Mouse (Mus musculus) heart, adult 8-10 months (tissue): ENCODE measurements around the gene Klk1b4. TPM values are rescaled to one million over a fixed set of nuclear protein-coding genes. Genes with fewer than 3 reads are reported as not detected.
"Not testable (repeated sequence)": the region's sequence is repeated elsewhere in the genome, so short reads cannot be mapped to it uniquely, and the experiment has no call there.

ENCODE experiments used
- DNase-seq: peaks from one replicate; pipeline ENCODE4 v3.0.0; 2022; ENCODE audit warnings: low spot score
- total RNA-seq, 4 experiments: library from RNA; stranded (reverse); gene quantifications; 2 replicates each; pipeline ENCODE4 v1.2.4; 2022

Klk1b4 gene
- not detected for total RNA-seq

DNA sequence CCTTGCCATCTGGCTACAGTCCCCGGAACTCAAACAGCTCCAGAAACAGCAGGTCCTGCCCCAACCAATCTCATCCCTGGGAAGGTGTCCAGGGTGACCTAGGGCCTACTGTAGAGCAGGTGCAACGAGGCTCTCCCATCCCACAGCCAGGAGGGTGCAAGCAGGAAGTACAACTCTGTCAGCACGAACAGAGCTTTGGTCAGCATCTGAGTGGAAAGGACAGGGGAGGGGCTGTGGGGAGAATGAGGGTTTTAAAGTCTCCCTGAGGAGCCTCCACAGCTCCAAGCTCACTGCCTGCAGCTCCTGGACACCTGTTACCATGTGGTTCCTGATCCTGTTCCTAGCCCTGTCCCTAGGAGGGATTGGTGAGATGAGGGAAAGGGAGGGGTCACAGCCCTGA lies at the start of gene Klk1b4:
Klk1b4 (plus strand) TSS at position 301 of the 400 bp plus-strand sequence.
- not testable (repeated sequence) for DNase-seq

DNA sequence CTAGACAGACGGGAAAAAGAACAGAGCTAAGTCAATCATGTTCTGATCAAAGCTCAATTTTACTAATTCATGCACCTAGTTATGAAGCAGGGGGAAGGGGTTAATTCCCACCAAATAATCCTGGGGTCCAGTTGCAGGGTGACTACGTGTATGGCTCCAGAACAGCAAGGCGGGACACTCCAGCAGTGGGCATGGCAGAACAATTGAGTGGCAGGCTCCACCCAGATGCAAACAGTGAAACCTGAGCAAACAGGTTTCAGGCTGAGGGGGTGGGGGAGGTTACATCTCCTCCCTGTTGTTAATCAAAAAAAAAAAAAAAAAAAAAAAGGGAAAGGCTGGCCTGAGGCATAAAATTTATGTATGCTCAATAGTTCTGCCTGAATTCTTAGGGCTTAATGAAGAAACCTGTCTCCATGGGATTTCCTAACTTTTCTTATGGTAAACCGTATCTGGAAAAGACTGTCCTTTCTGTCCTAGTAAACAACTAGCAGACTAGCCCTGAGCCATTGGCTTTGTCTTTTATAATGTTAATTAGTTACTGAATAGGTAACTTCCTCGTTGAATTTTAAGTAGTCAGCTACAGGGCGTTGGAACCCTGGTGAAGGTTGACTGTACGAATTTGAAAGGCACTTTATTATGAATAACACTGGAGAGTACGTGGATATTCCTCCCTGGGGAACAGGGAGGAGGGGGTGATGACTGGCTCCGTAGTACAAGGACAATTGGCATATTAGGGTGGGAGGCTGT lies 27.8 kb upstream of the Klk1b4 start:
- DNase-seq: no peak

DNA sequence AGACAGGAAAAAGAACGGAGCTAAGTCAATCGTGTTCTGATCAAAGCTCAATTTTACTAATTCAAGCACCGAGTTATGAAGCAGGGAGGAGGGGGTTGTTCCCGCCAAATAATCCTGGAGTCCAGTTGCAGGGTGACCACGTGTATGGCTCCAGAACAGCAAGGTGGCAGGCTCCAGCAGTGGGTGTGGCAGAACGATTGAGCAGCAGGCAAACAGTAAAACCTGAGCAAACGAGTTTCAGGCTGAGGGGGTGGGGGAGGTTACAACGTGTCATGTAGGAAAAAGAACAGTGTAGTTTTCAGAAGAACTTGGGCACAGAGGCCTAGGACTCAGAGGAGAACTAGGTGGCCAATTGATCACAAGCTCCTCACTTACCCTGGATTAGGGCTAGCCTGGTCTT lies 20.7 kb upstream of the Klk1b4 start:
- DNase-seq: not testable (repeated sequence)

DNA sequence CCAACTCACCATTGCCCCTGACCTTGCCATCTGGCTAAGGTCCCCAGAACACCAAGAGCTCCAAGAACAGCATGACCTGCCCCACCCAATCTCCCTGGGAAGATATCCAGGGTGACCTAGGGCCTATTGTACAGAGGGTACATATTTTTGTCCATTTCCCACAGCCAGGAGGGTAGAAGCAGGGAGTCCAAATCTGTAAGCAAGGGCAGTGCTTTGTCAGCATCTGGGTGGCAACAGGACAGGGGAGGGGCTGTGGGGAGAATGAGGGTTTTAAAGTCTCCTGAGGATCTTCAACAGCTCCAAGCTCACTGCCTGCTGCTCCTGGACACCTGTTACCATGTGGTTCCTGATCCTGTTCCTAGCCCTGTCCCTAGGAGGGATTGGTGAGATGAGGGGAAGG lies 19.3 kb upstream of the Klk1b4 start, which contains the start of gene Klk1b24:
Klk1b24 (plus strand) TSS at position 301 of the 400 bp plus-strand sequence.
- not testable (repeated sequence) for DNase-seq

DNA sequence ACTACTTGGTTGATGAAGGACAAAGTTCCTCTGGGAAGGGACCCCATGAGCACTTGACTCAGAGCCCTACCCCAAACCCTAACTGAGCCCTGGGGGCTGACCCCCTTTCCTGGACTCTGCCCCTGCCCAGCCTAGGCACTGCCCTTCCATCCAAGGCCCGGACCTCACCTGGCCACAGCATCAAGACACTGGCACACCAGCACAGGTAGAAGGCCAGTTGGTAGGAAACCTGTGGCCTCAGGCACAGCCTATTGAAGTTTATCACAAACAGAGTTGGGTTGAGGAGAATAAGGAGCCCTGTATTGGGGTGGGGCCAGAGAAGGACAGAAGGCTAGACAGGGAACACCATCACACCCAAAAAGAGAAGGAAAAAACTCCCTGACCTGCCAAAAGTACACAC lies 13.8 kb upstream of the Klk1b4 start:
- not testable (repeated sequence) for DNase-seq

DNA sequence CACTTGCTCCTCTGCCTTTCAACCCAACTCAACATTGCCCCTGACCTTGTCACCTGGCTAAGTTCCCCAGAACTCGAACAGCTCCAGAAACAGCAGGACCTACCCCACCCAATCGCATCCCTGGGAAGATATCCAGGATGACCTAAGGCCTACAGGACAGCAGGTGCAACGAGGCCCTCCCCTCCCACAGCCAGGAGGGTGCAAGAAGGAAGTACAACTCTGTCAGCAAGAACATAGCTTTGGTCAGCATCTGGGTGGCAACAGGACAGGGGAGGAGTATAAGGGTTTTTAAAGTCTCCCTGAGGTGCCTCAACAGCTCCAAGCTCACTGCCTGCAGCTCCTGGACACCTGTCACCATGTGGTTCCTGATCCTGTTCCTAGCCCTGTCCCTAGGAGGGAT lies 9.3 kb upstream of the Klk1b4 start, which contains the start of gene Klk1b3:
Klk1b3 (plus strand) TSS at position 301 of the 400 bp plus-strand sequence.
- no peak for DNase-seq

DNA sequence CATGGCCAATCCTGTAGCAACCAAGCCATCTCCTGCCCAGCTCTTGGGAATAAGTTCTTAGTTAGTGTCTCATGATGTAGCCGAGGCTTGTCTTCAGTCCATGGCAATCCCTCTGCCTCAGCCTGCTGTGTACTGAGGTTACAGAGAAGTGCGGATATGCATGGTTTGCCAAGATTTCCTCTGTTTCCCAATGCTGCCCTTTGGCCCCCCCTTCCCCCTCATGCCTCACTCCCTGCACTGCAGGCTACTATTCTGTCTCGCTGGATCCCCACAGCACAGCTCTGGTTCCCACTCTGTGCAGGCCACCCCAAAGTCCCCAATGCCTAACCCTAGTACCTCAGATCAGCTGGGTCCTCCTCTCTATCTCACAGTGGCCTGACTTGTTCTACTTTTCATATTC lies 1.1 kb downstream of the Klk1b4 start:
- DNase-seq: no peak

DNA sequence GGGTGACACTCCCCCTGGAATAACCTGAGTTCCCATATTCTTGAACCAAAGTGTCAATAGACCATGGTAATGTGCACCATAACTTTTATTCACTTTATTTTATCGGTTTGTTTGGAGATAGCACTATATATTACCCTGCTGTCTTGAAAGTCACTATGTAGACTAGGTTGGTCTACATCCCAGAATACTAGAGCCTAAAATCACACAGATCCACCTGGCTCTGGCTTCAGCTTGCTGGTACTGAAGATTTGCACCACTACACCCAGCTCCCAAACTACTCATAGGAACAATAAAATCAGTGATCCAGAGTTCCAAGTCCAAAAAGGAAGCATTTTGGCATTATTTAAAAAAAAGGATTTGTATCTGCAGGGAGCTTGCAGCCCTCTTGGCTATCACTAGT lies 8.4 kb downstream of the Klk1b4 start, which contains the start of gene Klk1b5:
Klk1b5 (plus strand) TSS at position 301 of the 400 bp plus-strand sequence.
- DNase-seq: no peak

DNA sequence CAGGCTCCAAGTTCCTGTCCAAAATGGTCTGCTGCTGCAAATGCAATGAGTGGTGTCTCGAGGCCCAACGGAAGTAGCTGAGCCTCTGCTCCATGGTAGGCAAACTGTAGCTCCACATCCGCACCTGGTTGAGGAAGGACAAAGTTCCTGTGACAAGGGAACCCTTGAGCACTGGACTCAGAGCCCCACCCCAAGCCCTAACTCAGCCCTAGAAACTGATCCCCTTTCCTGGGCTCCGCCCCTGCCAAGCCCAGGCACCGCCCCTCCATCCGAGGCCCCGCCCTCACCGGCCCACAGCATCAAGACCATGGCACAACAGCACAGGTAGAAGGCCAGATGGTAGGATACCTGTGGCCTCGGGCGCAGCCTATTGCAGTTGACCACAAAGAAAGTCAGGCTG lies 14.4 kb downstream of the Klk1b4 start:
- not testable (repeated sequence) for DNase-seq

DNA sequence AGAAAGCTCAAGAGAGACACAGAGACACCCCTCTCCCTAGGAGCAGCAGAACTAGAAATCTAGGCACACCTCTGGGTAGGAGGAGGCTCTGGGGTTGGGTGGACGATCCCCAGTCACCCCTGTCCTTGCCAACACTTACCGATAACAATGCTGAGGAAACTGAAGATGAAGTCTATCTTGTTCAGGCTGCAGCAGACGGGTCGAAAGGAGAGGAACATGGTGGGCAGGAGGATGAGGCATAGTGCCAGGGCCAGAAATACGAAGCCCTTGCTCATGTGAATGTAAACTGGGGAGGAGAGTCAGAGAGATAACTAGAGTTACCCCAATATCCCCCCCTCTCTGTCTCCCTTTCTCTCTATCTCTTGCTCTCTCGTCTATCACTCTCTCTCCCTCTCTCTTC lies 15.1 kb downstream of the Klk1b4 start:
- not testable (repeated sequence) for DNase-seq

DNA sequence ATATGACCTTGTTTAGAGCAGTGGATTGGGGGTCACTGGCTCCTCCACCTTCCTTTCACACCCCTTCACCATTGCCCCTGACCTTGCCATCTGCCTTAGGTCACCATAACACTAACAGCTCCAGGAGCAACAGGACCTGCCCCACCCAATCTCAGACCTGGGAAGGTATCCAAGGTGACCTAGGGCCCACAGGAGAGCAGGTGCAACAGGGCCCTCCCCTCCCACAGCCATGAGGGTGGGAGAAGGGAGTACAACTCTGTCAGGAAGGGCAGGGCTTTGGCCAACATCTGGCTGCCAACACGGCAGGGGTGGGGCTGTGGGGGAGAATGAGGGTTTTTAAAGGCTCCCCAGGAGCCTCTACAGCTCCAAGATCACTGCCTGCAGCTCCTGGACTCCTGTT lies 17.8 kb downstream of the Klk1b4 start, which contains the start of gene Klk1:
Klk1 (plus strand) TSS at position 285 of the 400 bp plus-strand sequence.
- no peak for DNase-seq

DNA sequence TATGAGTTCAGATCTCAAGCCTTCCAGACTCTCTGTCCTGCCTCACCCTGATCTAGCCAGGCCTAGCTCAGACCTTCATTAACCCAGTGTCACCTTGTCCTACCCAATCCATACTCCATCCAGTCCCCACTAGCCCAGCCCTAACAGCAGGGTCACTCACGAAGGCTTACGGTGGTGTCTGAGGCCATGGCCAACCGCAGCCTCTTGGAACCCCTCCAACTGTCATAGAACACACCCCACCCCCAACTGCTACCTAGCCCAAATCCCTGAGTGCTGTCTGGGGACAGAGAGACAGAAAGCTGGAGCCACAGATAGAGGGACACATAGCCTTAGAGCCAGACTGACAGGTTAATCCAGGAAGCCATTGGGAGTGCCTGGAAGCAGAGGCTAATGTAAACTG lies 28.7 kb downstream of the Klk1b4 start, which contains the start of gene Gm36864:
Gm36864 (plus strand) TSS at position 269 of the 400 bp plus-strand sequence.
- no peak for DNase-seq

DNA sequence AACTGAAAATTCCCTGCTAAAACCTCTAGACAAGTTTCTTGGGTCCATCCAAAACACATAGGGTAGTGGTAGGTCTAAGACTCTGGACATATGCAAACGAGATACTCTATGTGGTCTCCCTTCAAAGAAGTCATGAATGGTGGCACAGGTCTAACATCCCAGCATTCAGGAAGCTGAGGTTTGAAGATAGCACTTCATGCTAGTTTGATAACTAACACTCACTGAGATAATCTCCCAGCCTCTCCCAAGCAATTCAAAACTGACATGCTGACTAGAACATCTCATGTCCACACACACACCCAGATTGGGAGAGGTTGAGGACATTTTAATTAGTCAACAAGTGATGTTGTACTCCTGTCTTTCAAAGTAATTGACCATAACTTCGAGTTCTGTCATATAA lies 32.7 kb downstream of the Klk1b4 start:
- DNase-seq: no peak

DNA sequence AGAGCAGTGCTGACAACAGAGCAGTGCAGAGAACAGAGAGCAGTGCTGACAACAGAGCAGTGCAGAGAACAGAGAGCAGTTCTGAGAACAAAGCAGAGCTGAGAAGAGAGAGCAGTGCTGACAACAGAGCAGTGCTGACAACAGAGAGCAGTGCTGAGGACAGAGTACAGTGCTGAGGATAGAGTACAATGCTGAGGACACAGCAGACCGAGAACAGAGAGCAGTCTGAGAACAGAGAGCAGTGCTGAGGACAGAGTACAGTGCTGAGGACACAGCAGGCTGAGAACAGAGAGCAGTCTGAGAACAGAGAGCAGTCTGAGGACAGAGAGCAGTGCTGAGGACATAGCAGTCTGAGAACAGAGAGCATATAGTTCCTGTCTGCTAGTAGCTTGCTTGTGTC lies 33.5 kb downstream of the Klk1b4 start:
- DNase-seq: no peak

DNA sequence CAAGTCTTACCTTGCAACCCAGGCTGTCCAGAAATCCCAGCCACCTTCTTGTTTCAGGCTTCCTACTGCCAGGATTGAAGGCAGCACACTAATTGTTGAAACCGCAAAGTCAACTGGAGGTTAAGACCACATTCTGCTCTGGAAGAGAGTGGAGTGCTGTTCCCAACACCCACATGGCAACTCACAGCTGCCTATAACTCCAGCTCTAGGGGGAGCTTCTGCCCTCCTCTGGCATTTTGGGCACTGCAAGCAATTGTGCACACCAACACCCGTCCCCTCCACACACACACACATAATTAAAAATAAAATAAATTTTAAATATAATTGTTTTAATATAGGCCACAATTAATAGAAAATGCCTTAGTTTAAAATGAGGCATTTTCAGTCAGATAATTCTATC lies 33.9 kb downstream of the Klk1b4 start:
- DNase-seq: no peak

DNA sequence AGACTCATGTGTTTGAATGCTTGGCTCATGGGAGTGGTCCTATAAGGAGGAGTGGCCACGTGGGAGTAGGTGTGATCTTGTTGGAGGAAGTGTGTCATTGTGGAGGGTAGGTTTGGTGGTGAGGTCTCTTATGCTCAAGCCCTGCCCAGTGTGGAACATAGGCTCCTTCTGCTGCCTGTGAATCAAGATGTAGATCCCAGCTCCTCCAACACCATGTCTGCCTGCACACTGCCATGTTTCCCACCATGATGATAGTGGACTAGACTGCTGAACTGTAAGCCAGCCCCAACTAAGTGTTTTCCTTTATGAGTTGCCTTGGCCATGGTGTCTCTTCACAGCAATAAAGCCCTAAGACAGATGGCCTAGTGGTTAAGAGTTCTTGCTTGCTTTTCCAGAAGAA lies 36.8 kb downstream of the Klk1b4 start:
- no peak for DNase-seq

DNA sequence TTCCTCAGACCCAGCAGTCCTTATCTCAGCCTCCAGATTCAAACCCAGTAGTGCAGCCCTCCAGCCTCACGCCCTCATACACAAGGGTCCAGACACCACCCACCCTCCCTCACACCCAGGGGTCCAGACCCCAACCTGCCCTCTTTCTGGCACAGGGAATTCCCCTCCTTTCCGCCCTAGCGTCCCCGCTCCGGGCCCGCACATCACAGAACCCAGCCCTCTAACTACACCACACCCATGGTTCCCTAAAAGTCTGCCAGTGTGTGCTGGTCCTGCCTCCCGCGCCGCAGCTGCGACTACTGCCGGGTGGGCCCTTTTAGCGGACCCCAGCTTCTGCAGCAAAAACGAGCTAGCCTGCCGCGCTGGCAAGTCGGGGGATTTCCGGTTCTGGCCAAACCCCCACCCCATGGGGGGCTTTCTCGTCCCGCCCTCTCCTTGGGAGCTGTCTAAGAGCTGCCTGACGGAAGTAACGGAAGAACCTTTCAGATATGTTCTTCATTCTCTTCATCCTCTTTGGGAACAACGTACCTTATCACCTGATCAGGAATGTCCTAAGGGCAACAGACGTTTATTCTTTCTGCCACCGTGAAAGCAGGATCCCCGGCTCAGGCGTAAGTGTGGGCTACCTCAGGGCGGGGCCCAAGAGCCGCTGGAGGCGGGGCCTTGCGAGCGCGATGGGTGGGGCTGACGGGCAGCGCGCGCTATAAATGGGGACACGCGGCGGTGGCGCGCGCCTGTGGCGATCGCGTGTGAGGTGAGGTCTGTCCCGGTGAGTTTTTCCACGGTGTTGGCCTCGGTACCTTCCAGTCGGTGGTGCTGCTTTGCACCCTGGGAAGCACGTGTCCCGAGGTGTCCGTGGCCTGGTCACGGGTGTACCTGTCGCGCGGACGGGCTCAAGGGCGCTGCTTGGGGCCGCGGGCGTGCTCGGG lies 39.1 kb downstream of the Klk1b4 start, which contains the start of the genes 1700028J19Rik and 2410002F23Rik:
1700028J19Rik (minus strand) TSS at position 641 of the 929 bp plus-strand sequence.
2410002F23Rik (plus strand) TSS at position 668 of the 929 bp plus-strand sequence.
- DNase-seq: peak; percentile 93

DNA sequence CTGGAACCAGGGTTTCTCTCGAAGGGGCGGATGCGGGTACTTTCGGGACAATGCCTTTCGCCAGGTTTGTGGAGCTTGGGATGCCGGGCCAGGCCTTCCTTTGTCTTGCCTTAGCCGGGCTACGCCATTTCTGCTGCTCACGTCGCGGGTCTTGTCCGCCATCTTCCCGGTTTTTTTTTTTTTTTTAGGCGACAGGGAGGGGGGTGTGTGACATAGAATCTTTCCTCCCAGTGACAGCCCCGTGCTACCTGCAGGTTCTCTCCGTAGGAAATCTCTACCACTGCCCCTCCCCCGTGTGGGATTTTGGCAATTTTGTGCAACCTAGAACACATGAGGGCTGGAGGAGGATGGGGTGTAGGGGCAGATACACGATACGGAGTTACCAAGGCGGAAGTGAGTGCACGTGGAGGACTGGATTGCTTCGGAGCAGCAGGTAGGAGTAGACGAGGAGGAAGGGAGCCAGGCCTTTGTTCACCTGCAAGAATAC lies 39.8 kb downstream of the Klk1b4 start:
- peak; percentile 20 for DNase-seq

DNA sequence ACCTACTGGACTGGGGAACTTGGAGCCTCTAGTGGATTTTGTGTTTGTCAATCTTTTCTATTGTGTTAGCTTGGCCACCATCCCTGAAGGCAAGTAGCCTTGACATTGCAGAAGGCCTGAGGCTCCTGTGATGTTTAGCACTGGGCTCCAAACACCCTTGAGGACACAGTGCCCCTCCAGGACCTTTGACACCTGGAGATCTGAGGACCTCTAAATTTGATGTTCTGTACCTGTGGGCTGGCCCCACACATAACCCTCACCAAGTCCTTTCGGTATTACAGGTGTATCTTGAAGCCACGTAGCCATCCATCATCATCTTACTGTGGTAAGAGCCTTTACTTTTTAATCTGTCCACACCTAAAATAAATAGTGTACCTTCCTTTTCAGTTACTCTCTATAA lies 40.7 kb downstream of the Klk1b4 start:
- DNase-seq: no peak

DNA sequence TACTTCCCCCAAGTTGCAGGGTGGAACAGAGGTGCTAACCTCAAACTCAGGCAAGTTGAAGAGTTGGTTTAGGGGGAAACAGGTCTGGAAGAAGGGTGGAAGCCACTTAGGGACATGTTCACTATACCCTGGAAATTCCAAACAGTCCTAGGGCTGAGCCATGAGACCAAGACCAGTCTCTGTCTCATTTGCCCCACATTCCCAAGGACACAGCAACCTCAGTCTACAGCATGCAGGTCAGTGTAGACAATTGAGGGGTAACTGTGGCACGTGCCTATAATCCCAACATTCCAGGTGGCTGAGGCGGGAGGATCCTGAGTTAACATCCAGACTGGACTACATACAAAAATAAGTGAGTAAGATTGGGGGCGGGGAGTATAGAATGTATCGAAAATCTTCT lies 42.0 kb downstream of the Klk1b4 start:
- no peak for DNase-seq

DNA sequence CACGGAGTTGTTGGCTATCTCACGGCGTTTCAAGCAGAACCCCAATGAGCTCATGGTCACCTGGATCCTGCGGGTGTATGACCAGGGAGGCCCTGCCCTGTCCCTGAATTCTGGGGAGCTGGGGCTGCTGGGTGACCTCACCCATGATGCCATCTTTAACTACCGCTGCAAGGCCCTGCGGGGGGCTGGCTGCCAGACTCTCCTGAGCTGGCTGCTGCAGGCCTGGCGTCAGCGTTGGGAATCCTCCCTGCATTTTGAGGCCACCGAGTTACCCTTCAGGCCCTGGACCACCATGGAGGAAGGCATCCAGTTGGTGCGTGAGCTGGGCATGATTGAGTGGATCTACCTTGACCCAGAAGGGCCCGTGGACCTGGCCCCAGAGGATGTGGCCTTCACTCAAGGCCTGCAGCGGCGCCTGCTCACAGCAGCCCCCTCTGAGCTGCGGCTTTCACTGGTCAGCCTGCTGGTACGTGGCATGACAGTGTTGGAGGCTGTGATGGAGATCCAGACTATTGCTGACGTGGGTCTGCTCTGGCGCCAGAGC lies 43.6 kb downstream of the Klk1b4 start:
- not testable (repeated sequence) for DNase-seq
